Mouse (Mus musculus): Measurements from ENCODE around the gene Trmu. TPM values are rescaled to one million over a fixed set of nuclear protein-coding genes. Genes with fewer than 3 reads are reported as not detected.

Trmu gene
- polyA plus RNA-seq, 1 experiment from 2014 or later = 34.4 TPM

GRCm38 (mm10) chr15:85902505-85902904 lies 23.4 kb downstream of the Trmu start:
- Histone ChIP-seq H3K4me1 (peaks cover 24% of the 10 kb centered on the region), H3K27me3 (ENCODE audit: insufficient read depth, poor library complexity, severe bottlenecking) (peaks cover 1% of the 10 kb centered on the region; the same call in 1 of the 2 replicates)
- WGBS = 58% methylated on average over 10 of the region's 10 CpGs

DNA sequence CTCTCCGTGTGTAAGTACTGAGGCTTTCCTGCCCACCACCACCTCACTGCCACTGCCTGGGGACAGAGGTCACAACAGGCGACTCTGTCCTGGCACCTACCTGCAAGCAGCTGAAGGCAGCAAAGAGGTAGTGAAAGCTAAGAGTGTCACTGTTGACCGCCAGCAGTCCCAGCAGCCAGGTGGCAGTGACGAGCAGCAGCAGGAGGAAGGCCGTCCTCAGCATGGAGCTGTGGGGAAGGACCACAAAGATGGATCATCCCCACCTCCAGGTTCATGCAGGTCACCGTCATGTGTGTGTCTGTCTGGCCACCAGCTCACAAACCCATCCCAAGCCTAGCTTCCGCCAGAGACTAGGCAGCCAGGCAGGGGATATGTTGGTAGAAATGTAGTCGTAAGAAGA lies 24.7 kb downstream of the Trmu start:
- Histone ChIP-seq H3K9me3 (no peaks in the 10 kb centered on the region), H3K4me3 (no peak overlapping the region), H3K36me3 (peaks cover 16% of the 10 kb centered on the region; the same call in 1 of the 2 replicates), H3K4me1 (peaks cover 24% of the 10 kb centered on the region), H3K27ac (no peak overlapping the region), H3K27me3 (ENCODE audit: insufficient read depth, poor library complexity, severe bottlenecking) (peaks cover 3% of the 10 kb centered on the region; the same call in 1 of the 2 replicates)
- no peak for DNase-seq (ENCODE audit: low spot score)
- WGBS = 57% methylated on average over 8 of the region's 8 CpGs

More at GRCm38 (mm10) chr15:85902505-85902904, 23.4 kb downstream of the Trmu start:
- H3K36me3 ChIP-seq = peaks cover 27% of the 10 kb centered on the region
- DNase-seq (ENCODE audit: low spot score) = no peak
- no peak overlapping the region for H3K4me3 ChIP-seq
- no peak overlapping the region for H3K27ac ChIP-seq
- no peaks in the 10 kb centered on the region for H3K9me3 ChIP-seq

DNA sequence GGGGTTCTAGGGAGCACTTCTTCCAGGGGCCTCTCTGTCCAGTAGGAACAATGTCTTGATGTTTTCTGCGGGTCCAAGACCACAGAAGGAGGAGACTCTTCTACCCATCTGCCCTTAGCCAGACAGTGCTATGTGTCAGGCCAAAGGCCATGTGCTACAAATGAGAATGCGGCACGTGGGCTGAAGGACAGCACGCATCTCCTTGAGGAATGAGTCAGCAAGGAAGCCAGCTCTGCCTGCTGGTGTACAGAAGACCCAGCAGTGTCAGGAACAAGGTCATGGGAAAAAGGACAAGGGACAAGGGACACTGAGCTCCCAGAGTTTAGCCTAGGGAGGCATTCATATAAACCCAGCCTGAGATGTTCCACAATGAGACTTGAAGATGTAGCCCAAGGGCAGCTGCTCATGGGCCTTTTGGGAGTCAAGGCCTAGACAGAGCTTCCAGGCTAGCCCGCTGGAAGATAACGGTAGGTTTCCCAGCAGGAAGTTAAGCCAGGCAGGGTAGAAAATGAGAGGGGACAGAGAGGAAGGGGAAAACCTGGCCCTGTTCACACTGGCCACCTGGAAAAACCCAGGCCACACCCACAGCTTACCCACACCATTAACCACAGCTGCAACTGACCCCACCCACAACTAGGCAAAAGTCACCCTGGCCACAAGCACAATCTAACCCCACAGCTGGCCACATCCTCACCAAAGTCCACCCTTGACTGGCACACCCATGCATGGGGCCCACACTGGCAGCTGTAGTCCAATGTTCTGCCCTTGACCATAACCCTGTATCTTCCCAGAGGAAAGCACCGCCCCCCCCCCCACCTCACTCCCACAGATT lies 29.8 kb downstream of the Trmu start:
- H3K9me3 ChIP-seq = no peaks in the 10 kb centered on the region
- H3K27ac ChIP-seq = no peak overlapping the region
- DNase-seq (ENCODE audit: low spot score) = no peak
- H3K27me3 ChIP-seq (ENCODE audit: insufficient read depth, poor library complexity, severe bottlenecking) = peaks cover 3% of the 10 kb centered on the region; the same call in 1 of the 2 replicates
- H3K4me3 ChIP-seq = no peak overlapping the region
- peaks cover 11% of the 10 kb centered on the region for H3K4me1 ChIP-seq
- no peaks in the 10 kb centered on the region for H3K36me3 ChIP-seq
- 84% methylated on average over 7 of the region's 7 CpGs for WGBS

GRCm38 (mm10) chr15:85909492-85909829 lies 30.3 kb downstream of the Trmu start:
- no peak for DNase-seq (ENCODE audit: low spot score)
- Histone ChIP-seq H3K4me1 (peaks cover 11% of the 10 kb centered on the region), H3K36me3 (no peaks in the 10 kb centered on the region), H3K4me3 (no peak overlapping the region), H3K27me3 (ENCODE audit: insufficient read depth, poor library complexity, severe bottlenecking) (peaks cover 3% of the 10 kb centered on the region; the same call in 1 of the 2 replicates), H3K27ac (no peak overlapping the region), H3K9me3 (no peaks in the 10 kb centered on the region)
- WGBS = 78% methylated on average over 3 of the region's 3 CpGs

DNA sequence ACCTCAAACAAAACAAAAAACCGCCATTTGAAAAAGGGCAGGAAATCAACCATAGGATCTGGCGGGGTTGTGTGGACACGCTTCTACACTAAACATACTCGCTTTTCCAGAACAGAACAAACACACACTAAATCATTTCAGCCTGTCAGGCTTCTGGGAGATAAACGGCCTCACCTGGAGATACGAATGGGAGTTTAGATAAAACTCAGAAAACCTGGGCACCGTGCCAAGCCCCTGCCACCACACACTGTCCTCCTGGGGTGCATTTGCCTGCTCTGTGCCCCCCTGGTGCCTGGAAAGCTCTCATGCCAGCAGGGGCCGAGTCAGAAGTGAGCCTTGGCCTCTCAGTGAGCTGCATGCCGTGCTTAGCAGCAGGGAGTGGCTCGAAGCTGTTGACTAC lies 30.8 kb downstream of the Trmu start:
- H3K27me3 ChIP-seq (ENCODE audit: insufficient read depth, poor library complexity, severe bottlenecking) = peaks cover 3% of the 10 kb centered on the region; the same call in 1 of the 2 replicates
- no peaks in the 10 kb centered on the region for H3K36me3 ChIP-seq
- peaks cover 11% of the 10 kb centered on the region for H3K4me1 ChIP-seq
- WGBS = 66% methylated on average over 10 of the region's 10 CpGs
- H3K9me3 ChIP-seq = no peaks in the 10 kb centered on the region
- no peak overlapping the region for H3K4me3 ChIP-seq
- H3K27ac ChIP-seq = no peak overlapping the region
- DNase-seq (ENCODE audit: low spot score) = no peak

DNA sequence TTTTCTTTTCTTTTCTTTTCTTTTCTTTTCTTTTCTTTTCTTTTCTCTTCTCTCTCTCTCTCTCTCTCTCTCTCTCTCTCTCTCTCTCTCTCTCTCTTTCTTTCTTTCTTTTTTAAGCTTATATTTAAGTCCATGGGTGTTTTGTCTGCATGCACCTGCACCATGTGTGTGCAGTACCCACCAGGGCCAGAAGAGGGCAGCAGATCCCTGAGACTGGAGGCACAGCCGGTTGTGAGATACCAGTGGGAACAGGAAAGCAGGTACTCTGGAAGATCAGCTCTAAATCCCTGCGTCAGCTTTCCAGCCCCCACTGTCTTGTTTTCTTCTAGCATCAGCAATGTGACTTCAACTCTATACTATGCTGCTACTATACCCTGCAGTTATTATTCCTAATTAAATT lies 34.5 kb downstream of the Trmu start:
- Histone ChIP-seq H3K27ac (no peak overlapping the region), H3K4me1 (peaks cover 11% of the 10 kb centered on the region), H3K4me3 (no peak overlapping the region), H3K9me3 (no peaks in the 10 kb centered on the region), H3K27me3 (ENCODE audit: insufficient read depth, poor library complexity, severe bottlenecking) (no peaks in the 10 kb centered on the region), H3K36me3 (peaks cover 15% of the 10 kb centered on the region)
- DNase-seq (ENCODE audit: low spot score) = no peak
- 37% methylated on average over 2 of the region's 2 CpGs for WGBS

- Histone ChIP-seq H3K4me1 (peaks cover 11% of the 10 kb centered on the region), H3K9me3 (no peaks in the 10 kb centered on the region), H3K27ac (no peak overlapping the region), H3K27me3 (ENCODE audit: insufficient read depth, poor library complexity, severe bottlenecking) (0 out of 2 replicates have a peak, but pooled peaks cover 3% of the 10 kb centered on the region), H3K36me3 (peaks cover 15% of the 10 kb centered on the region), H3K4me3 (no peak overlapping the region)
- WGBS = 68% methylated on average over 8 of the region's 8 CpGs
- DNase-seq (ENCODE audit: low spot score) = no peak
Observed at GRCm38 (mm10) chr15:85919191-85919891, 40.2 kb downstream of the Trmu start.

DNA sequence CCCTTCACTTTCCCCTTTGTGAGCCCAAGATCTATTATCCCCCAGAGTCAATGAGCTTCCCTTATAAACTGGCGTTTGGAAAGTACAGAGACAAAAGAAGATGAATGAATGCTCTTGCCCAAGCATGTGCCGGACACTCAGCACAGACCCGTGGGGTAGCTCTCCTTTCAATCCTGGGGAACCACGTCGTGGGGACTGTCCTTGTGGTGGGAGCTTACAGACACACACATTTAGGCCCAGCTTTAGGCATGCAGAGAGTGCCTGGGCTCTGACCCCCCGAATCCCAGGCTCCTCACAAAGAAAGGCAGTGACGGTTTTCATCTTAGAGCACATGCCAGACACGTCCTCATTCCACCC lies 40.8 kb downstream of the Trmu start:
- WGBS = 83% methylated on average over 8 of the region's 8 CpGs

GRCm38 (mm10) chr15:85921855-85922254 lies 42.7 kb downstream of the Trmu start:
- Histone ChIP-seq H3K27ac (no peak overlapping the region), H3K27me3 (ENCODE audit: insufficient read depth, poor library complexity, severe bottlenecking) (0 out of 2 replicates have a peak, but pooled peaks cover 3% of the 10 kb centered on the region), H3K36me3 (peaks cover 12% of the 10 kb centered on the region; the same call in 1 of the 2 replicates), H3K4me3 (no peak overlapping the region), H3K9me3 (no peaks in the 10 kb centered on the region), H3K4me1 (peaks cover 16% of the 10 kb centered on the region)
- WGBS = 91% methylated on average over 11 of the region's 11 CpGs
- DNase-seq (ENCODE audit: low spot score) = no peak

More for the DNA sequence above, 40.8 kb downstream of the Trmu start:
- peaks cover 11% of the 10 kb centered on the region for H3K4me1 ChIP-seq
- H3K36me3 ChIP-seq = peaks cover 18% of the 10 kb centered on the region
- no peak overlapping the region for H3K27ac ChIP-seq
- H3K27me3 ChIP-seq (ENCODE audit: insufficient read depth, poor library complexity, severe bottlenecking) = 0 out of 2 replicates have a peak, but pooled peaks cover 3% of the 10 kb centered on the region
- DNase-seq (ENCODE audit: low spot score) = no peak
- H3K4me3 ChIP-seq = no peak overlapping the region
- H3K9me3 ChIP-seq = no peaks in the 10 kb centered on the region

- H3K4me1 ChIP-seq = peaks cover 21% of the 10 kb centered on the region
- H3K27ac ChIP-seq = peak overlapping the region; percentile 12; the same call in 1 of the 2 replicates
- WGBS = 61% methylated on average over 12 of the region's 12 CpGs
- DNase-seq (ENCODE audit: low spot score) = no peak
- peaks cover 16% of the 10 kb centered on the region; the same call in 1 of the 2 replicates for H3K36me3 ChIP-seq
- no peaks in the 10 kb centered on the region for H3K9me3 ChIP-seq
- H3K27me3 ChIP-seq (ENCODE audit: insufficient read depth, poor library complexity, severe bottlenecking) = no peaks in the 10 kb centered on the region
- no peak overlapping the region for H3K4me3 ChIP-seq
Observed at GRCm38 (mm10) chr15:85928161-85928560, 49.0 kb downstream of the Trmu start.

GRCm38 (mm10) chr15:85935627-85936049 lies 56.5 kb downstream of the Trmu start:
- H3K4me1 ChIP-seq = peaks cover 13% of the 10 kb centered on the region
- DNase-seq (ENCODE audit: low spot score) = no peak
- 19% methylated on average over 5 of the region's 5 CpGs for WGBS
- 0 out of 2 replicates have a peak, but pooled peaks cover 2% of the 10 kb centered on the region for H3K36me3 ChIP-seq
- H3K27me3 ChIP-seq (ENCODE audit: insufficient read depth, poor library complexity, severe bottlenecking) = no peaks in the 10 kb centered on the region
- H3K4me3 ChIP-seq = no peak overlapping the region
- peak overlapping the region; percentile 79 for H3K27ac ChIP-seq
- no peaks in the 10 kb centered on the region for H3K9me3 ChIP-seq
